Mouse (Mus musculus) layer of hippocampus, adult 11-12 months (tissue): ENCODE data around the gene Ier3.

Source experiments
- DNase-seq: peaks from one replicate; pipeline ENCODE4 v3.0.0; 2022; ENCODE audit warnings: low spot score

The Ier3 gene

DNA sequence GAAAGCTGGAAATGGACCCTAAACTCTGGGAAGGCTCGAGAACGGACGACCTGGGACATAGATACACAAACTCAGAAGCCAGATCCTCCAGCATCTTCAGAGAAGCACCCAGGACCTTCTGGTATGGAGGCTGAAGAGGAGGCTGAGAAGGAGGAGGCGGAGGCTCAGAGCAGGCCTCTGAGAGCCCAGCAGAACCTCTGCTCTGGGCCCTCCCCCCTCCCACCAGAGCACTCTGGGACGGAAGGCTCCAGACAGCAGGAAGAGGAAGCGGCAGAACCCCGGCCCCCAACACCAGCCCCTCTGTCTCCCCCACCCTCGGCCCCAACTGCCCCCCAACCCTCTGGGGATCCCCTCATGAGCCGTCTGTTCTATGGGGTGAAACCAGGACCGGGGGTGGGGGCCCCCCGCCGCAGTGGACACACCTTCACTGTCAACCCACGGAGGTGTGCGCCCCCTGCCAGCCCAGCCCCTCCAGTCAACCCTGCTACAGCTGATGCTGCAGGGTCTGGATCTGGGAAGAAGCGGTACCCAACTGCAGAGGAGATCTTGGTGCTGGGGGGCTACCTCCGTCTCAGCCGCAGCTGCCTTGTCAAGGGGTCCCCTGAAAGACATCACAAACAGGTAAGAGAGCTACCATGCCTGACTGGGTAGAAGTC lies 46.8 kb downstream of the Ier3 start:
- DNase-seq: no peak

DNA sequence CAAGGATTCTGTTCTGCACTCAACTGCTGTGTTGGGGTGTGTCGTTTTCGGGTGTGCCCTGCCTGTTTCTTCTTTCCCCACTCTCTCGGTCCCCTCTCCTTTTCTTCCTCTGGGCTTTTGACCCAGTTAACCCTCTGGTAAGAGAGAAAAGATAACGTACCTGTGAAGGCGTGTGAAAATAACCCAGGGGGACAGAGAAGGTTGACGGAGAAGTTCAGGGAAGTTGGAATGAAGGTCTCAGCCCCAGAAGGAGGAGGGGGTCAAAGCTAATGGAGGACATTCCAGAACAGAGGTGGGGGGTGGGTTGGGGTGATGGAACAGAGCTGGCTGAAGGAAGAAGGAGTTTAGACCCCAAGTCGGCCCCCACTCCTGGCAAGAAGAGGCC lies 47.5 kb downstream of the Ier3 start:
- no peak for DNase-seq

DNA sequence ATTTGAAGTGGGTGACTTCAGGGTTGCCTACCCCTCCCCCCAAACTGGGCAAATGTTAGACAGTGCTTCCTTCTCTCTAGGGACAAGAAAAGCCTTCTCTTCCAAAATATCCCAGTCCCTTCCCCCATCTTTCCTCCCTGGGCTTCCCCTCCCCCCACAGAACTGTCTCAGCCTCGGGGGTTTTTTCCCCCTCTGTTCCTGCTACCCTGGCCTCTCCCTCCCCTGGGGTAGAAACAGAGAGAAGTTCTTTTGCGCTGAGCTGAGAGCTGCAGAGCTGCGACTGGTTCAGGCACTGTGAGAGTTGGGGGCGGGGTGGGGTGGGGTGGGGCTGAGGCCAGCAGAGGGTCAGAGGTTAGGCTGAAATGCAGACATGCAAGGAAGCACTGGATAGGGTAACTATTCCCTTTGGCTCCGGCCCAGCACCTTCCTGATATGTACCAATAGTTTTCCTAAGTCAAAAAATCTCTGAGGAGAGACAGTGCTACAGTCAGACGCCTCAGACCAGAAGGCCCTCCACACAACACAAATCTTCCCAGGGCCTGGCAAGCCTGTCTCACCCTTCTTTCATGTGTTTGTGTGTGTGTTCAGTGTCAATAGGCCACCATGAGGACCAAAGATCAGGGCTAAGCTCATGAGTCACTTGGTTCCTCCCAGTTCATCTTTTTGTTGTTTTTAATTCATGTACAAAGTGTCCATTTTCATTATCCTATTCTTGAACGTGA lies 48.0 kb downstream of the Ier3 start:
- no peak for DNase-seq

DNA sequence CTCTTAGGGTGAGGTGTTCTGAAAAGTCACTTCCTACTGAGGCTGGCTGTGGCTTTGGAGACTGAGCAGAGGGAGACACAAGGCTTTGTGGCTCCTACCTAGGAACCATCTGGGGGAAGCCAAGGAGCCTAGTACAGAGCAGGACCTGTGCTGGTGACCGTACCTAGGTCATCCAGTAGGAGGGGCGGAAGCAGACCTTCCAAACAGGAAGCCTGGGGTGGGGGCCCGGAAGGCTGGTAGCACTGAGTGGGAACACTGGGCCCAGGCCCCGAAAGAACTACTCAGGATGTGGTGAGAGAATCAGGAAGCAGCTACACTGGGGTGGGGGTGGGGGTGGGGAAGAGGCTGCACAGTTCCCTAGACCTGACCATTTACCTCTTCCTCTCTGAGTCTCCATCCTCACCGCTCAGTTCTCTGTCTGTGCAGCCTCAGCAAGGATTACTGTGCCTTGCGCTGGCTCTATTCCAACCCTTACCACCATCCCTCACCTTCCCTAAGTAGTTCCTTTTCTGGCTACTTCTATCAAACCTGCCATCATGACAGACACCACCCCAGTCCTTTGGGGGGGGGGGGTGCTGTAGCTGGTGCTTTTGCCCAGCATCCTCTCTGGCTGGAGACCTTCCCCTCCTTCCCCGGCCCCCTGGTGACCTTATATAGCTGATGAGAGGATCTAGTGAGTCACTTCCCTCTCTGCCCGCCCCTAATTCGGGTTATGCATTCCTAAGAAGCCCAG lies 48.8 kb downstream of the Ier3 start:
- no peak for DNase-seq

DNA sequence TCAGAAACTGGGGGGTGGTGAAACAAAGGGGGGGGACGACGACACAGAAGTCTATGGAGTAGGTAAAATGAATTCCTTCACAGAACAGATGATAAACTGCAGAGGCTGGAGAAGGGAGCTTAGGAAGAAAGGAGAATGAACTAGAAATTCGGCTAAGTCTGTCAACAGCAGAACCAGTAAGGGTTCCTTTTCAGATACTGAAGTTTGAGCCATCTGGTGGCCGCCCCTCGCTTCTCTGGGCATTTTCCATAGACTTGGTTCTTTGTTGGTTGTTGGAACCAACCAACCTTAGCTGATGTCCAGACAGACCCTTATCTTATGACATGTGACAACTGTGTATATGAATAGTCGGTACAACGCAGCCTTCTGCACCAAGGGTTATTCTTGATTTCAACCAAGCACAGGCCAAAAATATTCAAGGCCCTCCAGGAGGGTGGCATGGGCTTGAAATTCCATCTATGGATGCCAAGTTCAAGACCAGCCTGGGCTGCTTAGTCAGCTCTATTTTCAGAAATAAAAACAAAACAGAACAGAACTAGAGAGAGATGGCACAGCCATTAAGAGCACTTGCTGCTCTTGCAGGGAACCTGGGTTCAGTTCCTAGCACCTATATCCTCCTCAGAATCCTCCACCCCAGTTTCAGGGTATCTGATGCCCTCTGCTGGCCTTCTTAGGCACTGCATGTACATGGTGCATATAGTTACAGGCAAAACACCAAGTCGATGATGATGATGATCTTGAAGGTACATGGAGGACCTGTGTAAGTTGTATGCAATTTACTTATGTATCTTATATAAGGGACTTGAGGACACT lies 49.6 kb downstream of the Ier3 start:
- no peak for DNase-seq
